Mouse (Mus musculus) megakaryocyte, embryonic 14.5 days (primary cell): Measurements from ENCODE around the gene Mef2c.

Experiments
- FLI1 ChIP-seq: IDR thresholded peaks from 2 replicates; pipeline ENCODE4 v1.6.1; 2012; ENCODE audit warnings: low read length, inconsistent platforms, mixed read lengths
- GATA1 ChIP-seq: IDR thresholded peaks from 3 replicates; pipeline ENCODE4 v1.6.1; 2012; ENCODE audit warnings: mixed read lengths, low read length, inconsistent platforms, borderline replicate concordance

DNA sequence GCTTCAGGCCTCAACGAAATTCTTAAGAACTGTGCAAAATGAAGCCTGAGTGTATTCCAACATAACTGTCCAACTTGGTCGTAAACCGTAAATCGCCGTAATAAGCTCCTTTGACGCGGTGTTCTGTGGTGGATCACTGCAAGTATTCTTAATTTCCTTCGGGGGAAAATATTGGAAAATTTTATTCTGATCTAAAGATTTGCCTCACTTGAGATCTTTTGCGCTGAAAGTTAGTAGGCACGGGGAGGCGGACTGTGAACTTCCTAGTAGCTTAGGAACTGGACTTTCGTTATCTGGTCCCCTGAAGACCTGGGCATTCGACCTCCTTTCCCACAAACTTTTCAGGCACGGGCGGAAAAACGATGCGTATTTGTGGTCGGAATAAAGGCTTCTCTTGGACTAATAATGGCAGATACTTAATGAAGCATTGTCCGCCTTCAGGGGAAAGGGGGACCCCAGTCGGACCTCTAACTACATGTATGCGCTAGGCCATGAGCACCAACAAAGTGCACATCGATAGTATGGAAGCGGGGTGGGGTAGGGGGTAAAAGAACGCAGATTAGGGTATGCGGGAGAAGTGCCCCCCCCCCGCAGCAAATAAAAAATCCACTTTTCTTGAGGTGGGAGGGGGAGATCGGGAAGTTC is 212.3 kb downstream of the Mef2c start:
- TF ChIP-seq GATA1 (no peak), FLI1 (no peak)
